Mouse (Mus musculus) retina, adult 2 months (tissue): Measurements from ENCODE around the gene Nr1i3.

ENCODE experiments used
- DNase-seq: peaks from one replicate; pipeline ENCODE4 v3.0.0-alpha.2; 2012; ENCODE audit warnings: low read depth, low spot score

The Nr1i3 gene

DNA sequence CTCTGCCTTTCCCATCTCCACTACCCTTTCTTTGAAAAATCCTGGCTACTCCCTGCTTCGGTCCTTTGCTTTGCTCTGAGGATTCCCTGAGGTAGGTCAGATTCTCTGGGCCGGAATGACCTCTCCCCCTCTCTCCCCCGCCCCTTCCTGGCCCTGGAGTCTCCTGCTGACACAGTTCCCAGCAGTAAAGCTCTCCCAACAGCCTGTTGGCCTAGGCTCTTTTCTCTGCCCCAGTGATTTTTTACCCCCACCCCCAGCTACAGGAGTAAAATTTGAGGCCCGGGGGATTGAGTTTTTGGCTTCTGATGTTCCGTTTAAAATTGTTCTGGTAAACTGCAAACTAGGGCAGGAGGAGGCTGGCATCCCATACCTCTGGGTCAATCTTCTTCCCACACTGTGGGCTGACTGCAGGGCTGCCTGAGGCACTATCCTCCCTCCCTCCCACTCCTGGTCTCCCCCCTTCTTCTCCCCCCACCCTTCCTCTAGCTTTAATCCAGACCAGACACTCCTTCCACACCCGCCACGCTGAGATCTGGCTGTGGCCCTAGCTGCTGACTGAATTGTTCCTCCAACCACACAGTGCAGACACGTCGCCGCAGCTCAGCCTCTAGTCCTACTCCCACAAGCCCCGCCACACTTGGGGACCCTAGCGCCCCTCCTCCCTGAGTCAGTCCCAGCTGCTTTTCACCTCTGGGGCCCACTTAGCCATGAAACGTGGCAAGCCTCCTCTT, 38.0 kb downstream of the Nr1i3 start:
- no peak for DNase-seq

DNA sequence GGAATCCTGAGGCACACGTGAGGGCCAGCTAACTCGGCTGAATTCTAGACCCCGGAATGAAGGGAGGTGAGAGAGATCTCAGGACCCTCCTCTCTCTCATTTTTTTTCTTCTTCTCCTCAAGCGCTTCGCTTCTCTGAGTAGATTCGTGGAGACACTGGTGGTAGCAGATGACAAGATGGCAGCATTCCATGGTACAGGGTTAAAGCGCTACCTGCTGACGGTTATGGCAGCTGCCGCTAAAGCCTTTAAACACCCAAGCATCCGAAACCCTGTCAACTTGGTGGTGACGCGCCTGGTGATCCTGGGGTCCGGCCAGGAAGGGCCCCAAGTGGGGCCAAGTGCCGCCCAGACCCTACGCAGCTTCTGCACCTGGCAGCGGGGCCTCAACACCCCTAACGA, 38.6 kb downstream of the Nr1i3 start:
- DNase-seq = no peak

DNA sequence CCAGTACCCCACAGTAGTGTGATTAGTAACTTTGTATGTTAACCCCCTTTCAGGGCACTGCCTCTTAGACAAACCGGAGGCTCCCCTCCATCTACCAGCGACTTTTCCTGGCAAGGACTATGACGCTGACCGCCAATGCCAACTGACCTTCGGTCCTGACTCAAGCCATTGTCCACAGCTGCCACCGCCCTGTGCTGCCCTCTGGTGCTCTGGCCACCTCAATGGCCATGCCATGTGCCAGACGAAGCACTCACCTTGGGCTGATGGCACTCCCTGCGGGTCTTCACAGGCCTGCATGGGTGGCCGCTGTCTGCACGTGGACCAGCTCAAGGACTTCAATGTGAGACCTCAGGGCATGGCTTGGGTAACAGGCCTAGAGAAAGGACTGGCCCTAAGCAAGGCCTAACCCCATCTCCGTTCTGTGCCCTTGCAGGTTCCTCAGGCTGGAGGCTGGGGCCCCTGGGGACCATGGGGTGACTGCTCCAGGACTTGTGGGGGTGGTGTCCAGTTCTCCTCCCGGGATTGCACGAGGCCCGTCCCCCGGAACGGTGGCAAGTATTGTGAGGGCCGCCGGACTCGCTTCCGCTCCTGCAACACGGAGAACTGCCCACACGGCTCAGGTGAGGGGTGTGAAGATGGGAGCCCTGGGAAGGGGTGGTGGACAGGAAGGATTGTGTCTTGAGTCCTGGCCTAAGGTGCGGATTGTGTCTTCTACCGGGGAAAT, 42.5 kb downstream of the Nr1i3 start:
- DNase-seq = no peak

DNA sequence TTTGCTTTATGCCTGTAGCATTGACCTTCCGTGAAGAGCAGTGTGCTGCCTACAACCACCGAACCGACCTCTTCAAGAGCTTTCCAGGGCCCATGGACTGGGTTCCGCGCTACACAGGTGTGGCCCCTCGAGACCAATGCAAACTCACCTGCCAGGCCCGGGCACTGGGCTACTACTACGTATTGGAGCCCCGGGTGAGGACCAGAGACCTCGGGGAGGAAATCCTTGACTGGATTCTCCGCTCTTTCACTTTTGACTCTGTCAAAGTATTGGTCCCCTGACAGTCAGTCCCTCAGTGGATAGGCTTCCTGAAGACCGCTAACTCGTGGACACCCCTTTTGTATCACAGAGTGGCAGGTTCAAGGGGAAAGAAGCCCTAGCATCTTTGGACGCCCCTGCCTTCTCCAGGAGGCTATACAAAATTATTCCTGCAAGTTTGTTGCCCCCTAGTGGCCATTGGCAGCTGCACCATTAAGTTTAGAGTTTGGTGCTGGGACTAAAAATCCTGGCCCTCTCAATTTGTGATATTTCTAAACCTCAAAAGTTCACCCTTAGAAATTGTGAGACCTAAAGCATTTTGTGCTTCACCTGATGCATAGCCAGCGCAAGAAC, 43.3 kb downstream of the Nr1i3 start:
- no peak for DNase-seq

DNA sequence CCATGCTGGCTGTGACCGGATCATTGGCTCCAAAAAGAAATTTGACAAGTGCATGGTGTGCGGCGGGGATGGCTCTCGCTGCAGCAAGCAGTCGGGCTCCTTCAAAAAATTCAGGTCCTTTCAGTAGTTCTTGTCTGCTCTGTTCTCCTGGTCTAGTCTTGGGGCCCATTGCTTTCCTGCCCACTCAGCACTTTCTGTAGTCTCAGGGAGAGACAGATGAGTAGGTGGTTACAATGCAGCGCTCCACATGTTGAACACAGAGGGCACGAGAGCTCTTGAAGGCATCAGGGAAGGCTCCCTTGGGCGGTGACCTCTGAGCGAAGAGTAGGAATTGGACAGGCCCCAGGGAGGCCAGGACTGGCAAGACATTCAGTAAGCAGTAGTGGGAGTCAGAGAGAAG, 44.0 kb downstream of the Nr1i3 start:
- no peak for DNase-seq

DNA sequence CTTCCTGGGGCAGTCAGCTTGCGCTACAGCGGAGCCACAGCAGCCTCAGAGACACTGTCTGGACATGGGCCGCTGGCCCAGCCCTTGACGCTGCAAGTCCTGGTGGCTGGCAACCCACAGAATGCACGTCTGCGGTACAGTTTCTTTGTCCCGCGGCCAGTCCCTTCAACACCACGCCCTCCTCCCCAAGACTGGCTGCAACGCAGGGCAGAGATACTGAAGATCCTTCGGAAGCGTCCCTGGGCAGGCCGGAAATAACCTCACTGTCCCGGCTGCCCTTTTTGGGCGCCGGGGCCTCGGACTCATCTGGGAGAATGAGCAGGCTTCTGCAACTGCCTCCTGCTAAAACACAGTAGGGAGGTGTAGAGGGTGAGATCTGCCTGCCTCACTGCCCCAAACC, 45.2 kb downstream of the Nr1i3 start:
- DNase-seq = no peak

DNA sequence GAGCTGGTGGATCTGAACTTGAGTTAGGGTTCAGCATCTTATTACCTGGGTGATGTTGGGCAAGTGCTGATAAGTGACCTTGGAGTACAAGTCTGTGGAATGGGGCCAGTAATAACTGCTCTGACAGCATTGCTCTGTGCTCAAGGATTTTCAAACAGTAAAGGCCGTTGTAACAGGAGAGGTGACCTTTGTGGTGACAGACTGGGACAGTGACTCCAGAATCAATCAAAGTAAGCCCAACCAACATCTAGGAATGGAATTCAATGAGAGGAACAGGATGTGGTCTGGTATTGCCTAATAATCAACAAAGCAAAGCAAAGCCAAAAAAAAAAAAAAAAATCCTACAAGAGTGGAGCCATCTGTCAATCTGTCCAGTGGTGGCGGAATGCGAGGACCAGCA, 46.5 kb downstream of the Nr1i3 start:
- DNase-seq = no peak

DNA sequence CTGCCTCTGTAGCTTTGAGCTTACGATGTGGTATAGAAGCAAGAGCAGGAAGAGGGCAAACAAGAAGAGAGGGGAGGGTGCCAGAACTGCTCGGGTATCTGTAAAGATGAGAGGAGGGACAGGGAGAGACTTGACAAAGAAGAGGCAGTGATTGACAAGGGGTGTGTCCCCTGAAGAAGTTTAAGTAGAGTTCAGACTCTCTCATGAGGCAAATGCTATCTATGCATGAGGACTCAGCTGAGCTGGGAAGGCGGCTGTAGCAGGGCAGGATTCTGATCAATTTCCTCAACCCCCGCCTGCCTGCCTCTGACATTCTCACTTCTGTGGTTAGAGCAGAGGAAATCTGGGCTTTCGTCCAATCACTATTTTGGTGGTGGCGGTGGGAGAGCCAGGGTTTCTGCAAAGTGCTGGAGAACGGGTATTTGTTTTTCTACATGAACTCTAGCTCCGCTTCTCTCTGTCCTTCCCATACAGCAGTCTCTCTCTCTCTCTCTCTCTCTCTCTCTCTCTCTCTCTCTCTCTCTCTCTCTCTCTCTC, 48.9 kb downstream of the Nr1i3 start:
- no peak for DNase-seq

DNA sequence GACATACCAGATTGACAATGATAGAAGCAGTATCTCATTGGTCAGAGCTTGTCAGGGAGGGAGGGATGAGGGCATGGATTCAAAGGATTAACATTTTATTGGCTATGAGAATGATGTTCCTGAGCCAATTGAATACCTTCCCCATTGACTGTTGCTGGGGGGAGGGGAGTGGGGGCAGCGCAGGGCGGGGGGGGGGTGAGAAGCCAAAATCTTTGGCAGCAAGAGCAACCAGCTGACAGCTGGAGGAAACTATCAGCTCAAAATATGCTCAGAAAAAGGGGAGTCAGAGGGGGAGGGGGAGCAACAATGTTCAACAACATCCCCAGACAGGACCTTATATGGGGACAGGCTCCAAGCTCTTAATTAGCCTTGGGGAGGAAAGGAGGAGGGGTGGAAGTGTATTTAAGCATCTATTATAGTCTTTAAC, 49.4 kb downstream of the Nr1i3 start:
- DNase-seq = peak; percentile 76

DNA sequence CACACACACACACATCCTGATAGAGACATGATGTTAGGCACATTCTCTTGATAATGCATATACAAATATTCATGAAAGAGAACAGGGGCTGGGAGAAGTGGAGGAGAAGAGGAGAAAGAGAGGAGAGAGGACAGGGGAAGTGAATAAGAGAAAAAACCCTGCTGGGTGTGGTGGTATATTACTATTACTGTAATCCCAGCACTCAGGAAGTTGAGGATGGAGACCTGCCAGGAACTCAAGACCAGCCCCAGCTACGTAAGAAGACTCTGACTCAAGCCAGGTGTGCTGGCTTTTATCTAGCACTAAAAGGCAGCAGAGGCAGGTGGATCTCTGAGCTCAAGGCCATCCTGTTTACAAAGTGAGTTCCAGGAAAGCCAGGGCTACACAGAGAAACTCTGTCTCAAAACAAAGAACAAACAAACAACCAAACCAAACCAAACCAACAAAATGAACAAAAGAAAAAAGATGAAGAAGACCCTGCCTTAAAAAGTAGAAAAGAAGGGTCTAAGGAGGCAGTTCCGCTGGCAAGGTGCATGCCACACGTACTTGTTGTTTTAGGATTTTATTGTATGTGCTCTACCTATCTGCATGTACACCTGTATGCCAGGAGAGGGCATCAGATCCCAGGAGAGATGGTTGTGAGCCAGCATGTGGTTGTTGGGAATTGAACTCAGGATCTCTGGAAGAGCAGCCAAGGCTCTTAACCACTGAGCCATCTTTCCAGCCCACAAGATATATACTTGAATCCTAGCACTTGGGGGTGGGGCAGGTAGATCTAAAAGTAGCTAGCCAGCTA, 50.1 kb downstream of the Nr1i3 start:
- no peak for DNase-seq

DNA sequence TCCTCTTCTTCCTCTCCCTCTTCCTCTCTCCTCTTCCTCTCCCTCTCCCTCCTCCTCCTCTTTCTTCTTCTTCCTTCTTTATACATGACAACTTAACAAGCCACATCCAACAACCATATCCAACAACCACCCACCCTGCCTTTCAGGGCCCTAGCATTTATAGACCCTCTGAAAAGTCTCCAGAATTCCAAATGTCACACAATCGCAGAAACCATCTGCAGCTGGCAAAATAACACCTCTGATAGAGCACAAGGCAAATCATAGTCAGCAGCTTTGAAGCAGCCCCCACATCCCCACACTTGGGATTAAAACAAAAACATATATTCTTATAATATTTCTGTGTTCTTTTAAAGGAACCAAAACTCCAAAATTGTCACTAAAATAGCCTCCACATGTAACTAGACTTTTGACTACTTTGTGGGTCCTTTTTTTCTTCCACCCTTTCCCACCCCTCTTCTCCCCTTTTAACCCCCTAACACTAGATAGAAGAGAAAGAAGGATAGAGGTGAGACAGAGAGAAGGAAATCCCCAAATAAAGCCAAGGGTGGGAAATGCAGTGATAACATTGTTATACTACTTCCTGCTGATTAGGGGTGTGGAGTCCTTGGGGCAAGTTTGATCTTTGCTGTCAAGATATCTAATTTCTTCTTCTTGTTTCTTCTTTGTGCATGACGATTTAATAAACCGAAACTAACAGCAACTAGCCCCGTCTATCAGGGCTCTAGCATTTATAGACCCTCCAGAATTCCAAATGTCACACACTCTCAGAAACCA, 52.4 kb downstream of the Nr1i3 start:
- DNase-seq = no peak

DNA sequence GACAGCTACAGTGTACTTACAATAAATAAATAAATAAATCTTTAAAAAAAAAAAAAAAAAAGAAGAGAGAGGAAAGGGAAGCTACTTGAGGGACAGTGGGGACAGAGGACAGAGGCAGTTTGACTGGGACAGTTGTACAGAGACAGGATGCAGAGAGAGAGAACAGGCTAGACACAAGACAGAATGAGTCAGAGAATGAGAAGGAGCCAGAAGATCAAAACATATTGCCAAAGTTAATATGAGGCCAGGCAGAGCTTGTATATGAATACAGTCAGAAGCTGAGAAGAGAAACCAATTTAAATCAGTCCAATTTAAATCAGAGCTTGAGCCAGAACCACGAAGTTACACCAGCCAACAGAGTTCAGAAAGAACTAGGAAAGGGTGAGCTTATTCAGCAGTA, 54.6 kb downstream of the Nr1i3 start:
- DNase-seq = no peak

DNA sequence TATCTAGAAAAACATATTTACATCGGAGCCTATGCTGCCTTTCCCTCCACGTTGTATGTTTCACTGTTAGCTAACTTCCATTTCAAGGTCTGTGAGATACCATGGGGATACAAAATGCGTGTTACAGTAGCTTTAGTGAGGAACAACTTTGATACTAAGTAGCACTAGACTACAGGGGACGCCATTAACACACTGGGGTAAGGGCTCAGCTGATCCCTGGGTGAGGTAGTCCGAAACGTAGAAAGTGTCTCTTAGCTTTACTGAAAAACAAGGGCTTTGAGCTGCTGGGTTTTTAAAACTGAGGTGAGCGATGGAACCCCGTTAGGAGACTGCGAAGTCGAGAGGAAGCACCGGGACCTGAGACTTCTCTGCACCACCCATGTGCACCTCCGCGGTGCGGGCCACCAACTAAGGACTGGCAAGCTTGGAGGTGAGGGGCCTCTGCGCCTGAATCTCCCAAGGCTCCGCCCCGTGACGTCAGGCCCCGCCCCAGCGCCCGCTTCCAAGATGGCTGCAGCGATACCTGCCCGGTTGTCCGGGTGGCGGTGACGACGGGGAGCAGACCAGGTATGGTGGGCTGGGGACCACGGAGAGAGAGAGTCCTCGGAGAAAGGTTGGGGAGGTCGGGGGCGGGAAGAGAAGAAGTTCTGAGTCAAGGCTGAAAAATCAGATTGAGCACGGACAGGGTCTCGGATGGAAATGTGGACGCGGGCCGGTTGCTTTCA, 56.2 kb downstream of the Nr1i3 start, which contains the start of gene B4galt3:
Gene B4galt3 (plus strand): TSS at position 481 of the 725 bp plus-strand sequence.
- DNase-seq = peak; percentile 78
